Mouse (Mus musculus) common myeloid progenitor, adult 5-6 weeks (primary cell): Measurements from ENCODE around the gene Zfp276. TPM values are rescaled to one million over a fixed set of nuclear protein-coding genes. Genes with fewer than 3 reads are reported as not detected.
"Not testable (repeated sequence)": the region's sequence is repeated elsewhere in the genome, so short reads cannot be mapped to it uniquely, and the experiment has no call there.

Experiments
- ATAC-seq: replicated peaks from 2 replicates; pipeline ENCODE4 v1.8.0; 2016; ENCODE audit warnings: low read depth, mild to moderate bottlenecking, moderate TSS enrichment, inconsistent platforms; ENCODE audit not compliant: poor library complexity, severe bottlenecking
- total RNA-seq: library from RNA; stranded (forward); fragments of 200-1000, 187-1606 nt; gene quantifications from 2 replicates; pipeline ENCODE4 v1.2.3, GENCODE M21; 2017

Gene Zfp276
- 8.2 and 9.1 TPM in 2 replicates for total RNA-seq

DNA sequence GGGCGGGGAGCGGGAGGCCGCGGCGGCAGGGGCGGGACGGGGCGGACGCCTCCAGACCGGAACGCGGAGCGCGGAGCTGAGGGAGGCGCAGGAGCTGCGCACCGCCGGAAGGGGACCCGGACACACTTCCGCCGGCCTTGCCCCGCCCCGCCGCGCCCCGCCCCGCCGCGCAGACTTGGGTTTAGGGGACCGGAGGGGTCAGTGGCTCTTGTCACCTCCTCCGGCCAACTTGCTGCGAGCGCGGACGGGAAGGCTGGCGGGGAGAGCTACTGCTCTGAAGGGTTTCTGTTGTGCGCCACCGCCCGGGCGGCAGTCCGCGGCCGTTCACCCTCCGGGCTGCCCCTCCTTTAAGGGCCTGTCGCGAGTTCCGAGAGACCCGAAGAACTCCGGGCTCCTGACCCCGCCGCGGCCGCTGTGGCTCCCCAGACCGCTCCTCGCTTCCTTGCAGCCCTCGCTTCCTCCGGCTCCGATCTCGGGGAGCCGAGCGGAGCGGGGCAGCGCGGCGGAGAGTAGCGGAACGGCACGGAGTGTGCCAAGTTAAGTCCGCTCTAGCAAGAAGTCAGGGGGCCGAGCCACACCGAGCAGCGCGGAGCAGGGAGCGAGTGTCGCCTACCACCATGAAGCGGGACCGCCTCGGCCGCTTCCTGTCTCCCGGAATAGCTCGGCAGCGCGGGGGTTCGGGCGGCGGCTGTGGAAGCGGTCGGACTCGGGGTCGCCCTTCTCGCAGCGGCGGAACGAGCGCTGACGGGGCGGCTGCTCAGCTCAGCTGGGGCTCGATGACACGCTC is at the start of gene Zfp276, which contains the start of gene Vps9d1:
Gene Zfp276 (plus strand): TSS at position 97 of the 787 bp plus-strand sequence.
Gene Vps9d1 (minus strand): TSS at position 250 of the 787 bp plus-strand sequence.
- ATAC-seq: peak; percentile 81

- ATAC-seq: no peak
These were observed 42.1 kb upstream of the Zfp276 start for GRCm38 (mm10) chr8:123211876-123212275.

DNA sequence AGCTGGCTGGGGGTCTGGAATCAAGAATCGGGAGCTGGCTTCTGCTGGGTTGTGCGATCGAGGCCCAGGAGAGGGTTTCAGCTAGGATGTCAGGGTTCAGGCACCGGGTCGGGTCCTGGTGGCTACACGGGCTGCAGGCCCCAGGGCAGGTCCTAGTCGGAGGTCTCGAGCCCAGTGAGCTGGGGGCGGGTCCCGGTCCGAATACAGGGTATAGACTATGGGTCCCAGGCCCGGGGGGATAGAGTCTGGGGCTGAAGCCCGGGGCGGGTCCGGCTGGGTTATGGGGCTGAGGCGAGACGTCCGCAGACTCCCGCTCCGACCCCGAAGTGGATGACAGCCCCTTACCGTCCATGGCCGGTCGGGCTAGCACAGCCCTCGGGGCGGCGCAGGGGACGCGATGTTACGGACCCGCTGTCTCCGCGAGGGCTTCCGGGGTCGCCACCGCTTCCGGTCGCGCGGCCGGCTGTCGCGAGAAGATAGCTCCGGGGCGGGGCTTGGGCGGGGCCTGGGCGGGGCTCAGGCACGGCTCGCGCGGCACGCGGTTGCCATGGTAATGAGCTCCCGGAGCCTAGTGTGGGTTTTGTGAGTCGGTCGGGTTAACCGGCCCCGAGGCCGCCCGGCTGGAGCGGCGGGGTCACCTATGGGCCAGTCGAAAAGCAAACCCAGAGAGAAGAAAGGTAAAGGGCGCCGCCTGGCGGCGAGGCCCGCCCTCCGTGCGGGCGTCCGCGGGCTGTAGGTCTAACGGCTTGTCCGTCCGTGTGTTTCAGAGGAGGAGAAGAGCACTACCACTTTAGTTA is 41.5 kb upstream of the Zfp276 start, which contains the start of the genes Chmp1a and Spata33:
Gene Chmp1a (minus strand): TSS at position 443 of the 797 bp plus-strand sequence.
Gene Spata33 (plus strand): TSS at position 512 of the 797 bp plus-strand sequence.
- ATAC-seq: peak; percentile 85

DNA sequence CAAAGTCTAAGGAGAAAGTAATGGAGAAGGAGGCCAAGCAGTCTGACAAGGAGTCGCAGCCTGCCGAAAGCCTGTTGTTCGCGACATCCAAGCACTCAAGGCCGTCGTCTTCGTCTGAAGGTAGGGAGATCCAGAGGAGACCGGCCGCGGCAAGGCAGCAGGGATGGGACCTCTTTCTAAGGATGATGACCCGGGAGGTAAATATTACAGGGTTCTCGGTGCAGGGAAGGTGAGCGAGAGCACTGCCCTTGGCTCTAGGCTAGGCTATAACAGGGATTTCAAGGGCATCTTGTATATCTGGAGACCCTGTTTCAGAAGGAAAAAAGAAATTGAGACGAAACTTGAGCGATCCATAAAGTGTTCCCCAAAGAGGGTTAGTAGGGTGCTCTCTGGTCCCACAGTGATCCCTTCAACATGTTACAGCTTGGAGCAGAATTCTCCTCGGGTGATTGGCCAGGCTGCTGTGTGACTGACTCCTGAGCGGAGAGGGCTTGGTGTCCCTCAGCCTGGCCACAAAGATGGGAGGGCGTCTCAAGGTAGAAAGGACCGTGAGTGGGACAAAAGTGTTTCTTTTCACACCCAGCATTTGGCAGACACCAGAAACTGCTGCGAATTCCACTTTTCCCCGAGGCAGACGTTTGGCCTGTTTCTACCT is 40.8 kb upstream of the Zfp276 start:
- no peak for ATAC-seq

GRCm38 (mm10) chr8:123215430-123215829 is 38.6 kb upstream of the Zfp276 start:
- no peak for ATAC-seq

DNA sequence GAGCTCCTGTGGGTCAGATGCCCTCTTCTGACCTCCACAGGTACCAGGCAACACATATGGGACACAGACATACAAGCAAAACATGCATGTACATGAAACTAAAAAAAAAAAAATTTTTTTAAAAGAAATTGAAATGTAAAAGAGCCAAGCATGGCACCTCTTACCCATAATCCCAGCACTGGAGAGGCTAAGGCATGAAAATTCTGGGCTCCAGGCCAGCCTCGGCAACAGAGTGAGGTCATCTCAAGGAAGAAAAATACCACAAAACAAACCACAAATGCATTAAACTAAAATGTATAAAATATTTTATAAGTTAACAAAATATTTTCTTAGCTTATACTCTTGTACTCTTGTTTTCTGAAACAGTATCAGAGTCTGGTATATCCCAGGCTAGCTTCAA is 33.1 kb upstream of the Zfp276 start:
- ATAC-seq: no peak

DNA sequence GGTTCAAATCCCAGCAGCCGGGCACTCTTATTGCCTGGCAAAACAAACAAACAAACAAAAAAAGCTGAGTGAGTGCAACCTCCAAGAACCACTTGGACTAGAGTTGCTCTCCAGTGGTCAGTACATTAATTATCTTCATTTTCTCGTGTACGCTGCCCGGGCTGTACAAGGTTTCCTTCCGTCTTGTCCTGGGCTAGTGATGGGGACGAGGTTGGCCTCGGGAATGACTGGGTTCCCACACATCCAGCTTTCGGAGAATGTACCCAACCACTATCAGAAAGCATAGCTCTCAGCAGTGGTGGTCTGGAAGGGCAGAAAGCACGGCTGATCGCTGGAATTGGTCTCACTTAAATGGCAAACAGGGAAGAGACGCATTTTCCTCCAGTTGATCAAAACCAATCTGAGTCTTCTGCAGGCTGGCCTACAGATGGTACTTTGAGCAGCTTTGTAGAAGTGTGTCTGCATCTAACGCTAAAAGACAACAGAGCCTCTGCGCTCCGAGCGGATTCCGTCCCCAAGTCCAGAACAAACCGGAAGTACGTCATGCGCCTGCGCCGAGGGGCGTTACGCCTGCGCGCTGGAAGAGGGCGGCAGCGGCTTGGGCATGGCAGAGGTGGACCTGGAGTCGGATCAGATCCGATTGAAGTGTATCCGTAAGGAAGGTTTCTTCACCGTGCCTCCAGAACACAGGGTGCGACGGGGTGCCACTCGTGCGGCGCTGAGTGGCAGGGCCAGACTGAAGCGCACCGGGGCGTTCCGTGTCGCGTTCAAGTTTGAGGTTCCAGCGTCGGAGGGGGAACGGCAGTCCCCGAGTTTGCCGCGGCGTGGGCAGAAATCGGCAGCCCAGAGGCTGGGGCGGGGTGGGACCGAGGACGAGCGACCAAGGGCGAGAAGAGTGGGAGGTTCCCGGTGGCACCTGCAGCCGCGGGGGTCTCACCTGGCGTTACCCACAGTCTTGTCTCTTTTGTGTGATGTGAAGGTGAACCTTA is 29.4 kb upstream of the Zfp276 start, which contains the start of gene Cdk10:
Gene Cdk10 (plus strand): TSS at position 565 of the 989 bp plus-strand sequence.
- peak; percentile 93 for ATAC-seq

- ATAC-seq: no peak
These were observed 25.6 kb upstream of the Zfp276 start for GRCm38 (mm10) chr8:123228416-123228815.

- ATAC-seq: not testable (repeated sequence)
These were observed 23.7 kb upstream of the Zfp276 start for GRCm38 (mm10) chr8:123230326-123230725.

- ATAC-seq: no peak
These were observed 22.3 kb upstream of the Zfp276 start for GRCm38 (mm10) chr8:123231742-123232141.

DNA sequence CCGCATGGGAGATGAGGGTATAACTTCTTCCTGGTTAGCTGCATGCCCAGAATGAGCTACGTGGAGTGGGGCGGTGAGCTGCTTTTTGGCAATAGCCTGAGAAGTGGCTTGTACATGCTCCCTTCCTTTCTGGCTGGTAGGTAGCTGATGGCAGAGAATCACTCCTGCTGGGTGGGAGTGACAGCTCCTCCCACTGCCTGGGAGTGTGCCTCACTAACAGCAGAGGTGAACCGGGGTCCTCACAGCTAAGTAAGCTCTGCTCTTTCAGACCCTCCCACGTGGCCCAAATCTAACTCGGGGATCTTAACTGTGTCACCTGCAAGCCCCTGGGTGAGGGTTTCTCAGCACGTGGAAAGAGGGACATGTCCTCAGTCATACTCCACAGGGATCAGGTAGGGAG is 21.4 kb upstream of the Zfp276 start:
- ATAC-seq: no peak

DNA sequence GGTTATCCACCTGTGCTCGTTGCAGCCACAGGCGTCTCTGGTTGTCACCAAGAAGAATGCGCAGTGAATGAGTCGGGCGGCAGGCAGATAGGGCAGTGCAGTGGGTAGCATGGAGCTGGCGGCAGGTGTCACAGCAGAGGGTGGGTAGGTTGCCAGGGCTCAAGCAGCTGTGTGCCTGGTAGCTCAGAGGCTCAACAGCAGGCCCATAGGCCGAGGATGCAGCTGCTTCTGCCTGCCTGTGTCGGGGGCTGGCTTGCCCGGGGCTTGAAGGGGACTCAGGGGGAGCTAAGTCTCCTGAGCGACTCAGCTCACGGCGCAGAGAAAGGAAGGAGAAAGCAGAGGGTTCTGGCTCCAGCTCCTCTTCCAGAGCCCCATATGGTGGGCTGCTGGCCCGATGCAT is 20.7 kb upstream of the Zfp276 start:
- ATAC-seq: no peak

- no peak for ATAC-seq
These were observed 20.2 kb upstream of the Zfp276 start for GRCm38 (mm10) chr8:123233760-123234159.

- no peak for ATAC-seq
These were observed 19.0 kb upstream of the Zfp276 start for GRCm38 (mm10) chr8:123234918-123235519.

GRCm38 (mm10) chr8:123235520-123236497 is 18.2 kb upstream of the Zfp276 start, which contains the start of gene Spata2l:
Spata2l (minus strand) TSS chr8:123236233.
- ATAC-seq: peak; percentile 93

GRCm38 (mm10) chr8:123239398-123239797 is 14.6 kb upstream of the Zfp276 start:
- no peak for ATAC-seq

- ATAC-seq: no peak
These were observed 11.7 kb upstream of the Zfp276 start for GRCm38 (mm10) chr8:123242107-123242923.
